Mouse (Mus musculus) forebrain, embryonic 11.5 days (tissue): Measurements from ENCODE around the gene Nub1. TPM values are rescaled to one million over a fixed set of nuclear protein-coding genes. Genes with fewer than 3 reads are reported as not detected.
"Not testable (repeated sequence)": the region's sequence is repeated elsewhere in the genome, so short reads cannot be mapped to it uniquely, and the experiment has no call there.

Source experiments
- ATAC-seq: fragments of 200-750 bp; cut with Nextera tagmentation; replicated peaks from 2 replicates; pipeline ENCODE4 v1.8.0; 2017; ENCODE audit warnings: moderate TSS enrichment; ENCODE audit not compliant: low FRiP score
- DNase-seq: peaks from one replicate; pipeline ENCODE4 v3.0.0-alpha.2; 2017; ENCODE audit warnings: low spot score
- H3K27ac ChIP-seq: fragments of 300-500 bp; sonication (generic); 2 replicates; pipeline ENCODE4 v1.5.1; 2014; ENCODE audit warnings: low read depth, low read length
- H3K27me3 ChIP-seq: fragments of 300-500 bp; sonication (generic); 2 replicates; pipeline ENCODE4 v1.6.1; 2014; ENCODE audit warnings: mild to moderate bottlenecking, low read length, mixed read lengths; ENCODE audit not compliant: control insufficient read depth, insufficient read depth
- H3K36me3 ChIP-seq: fragments of 300-500 bp; sonication (generic); 2 replicates; pipeline ENCODE4 v1.6.1; 2014; ENCODE audit warnings: mild to moderate bottlenecking, low read length, moderate library complexity, mixed read lengths; ENCODE audit not compliant: control insufficient read depth, insufficient read depth
- H3K4me1 ChIP-seq: fragments of 300-500 bp; sonication (generic); replicated peaks from 2 replicates; pipeline ENCODE4 v1.6.1; 2014; ENCODE audit warnings: low read length, mixed read lengths; ENCODE audit not compliant: control insufficient read depth, insufficient read depth
- H3K4me2 ChIP-seq: fragments of 300-500 bp; sonication (generic); 2 replicates; pipeline ENCODE4 v1.6.1; 2014; ENCODE audit warnings: low read depth, mild to moderate bottlenecking, low read length, moderate library complexity, mixed read lengths; ENCODE audit not compliant: severe bottlenecking
- H3K4me3 ChIP-seq: fragments of 300-500 bp; sonication (generic); 2 replicates; pipeline ENCODE4 v1.5.1; 2014; ENCODE audit warnings: low read depth, low read length
- H3K9ac ChIP-seq: fragments of 300-500 bp; sonication (generic); 2 replicates; pipeline ENCODE4 v1.6.1; 2014; ENCODE audit warnings: low read length
- H3K9me3 ChIP-seq: fragments of 300-500 bp; sonication (generic); 2 replicates; pipeline ENCODE4 v1.6.1; 2016; ENCODE audit warnings: low read length, mixed read lengths; ENCODE audit not compliant: control insufficient read depth
- WGBS: fragments of 180-500 bp; shearing (Covaris S2); extraction: QIAGEN DNeasy Blood & Tissue Kit; methylation state at CpG from one replicate; pipeline ENCODE4 v1.1.7; 2014; 5-methylcytosine and 5-hydroxymethylcytosine counted together
- polyA plus RNA-seq: library from polyadenylated mRNA; unstranded; fragments of >200 nt; fragmentation: Nextera tagmentation; extraction: Ambion mirVana; gene quantifications from 2 replicates; pipeline ENCODE4 v1.2.1, GENCODE M21; 2014

Gene Nub1
- polyA plus RNA-seq, 1 experiment from 2014 or later, result 33.9 TPM

DNA sequence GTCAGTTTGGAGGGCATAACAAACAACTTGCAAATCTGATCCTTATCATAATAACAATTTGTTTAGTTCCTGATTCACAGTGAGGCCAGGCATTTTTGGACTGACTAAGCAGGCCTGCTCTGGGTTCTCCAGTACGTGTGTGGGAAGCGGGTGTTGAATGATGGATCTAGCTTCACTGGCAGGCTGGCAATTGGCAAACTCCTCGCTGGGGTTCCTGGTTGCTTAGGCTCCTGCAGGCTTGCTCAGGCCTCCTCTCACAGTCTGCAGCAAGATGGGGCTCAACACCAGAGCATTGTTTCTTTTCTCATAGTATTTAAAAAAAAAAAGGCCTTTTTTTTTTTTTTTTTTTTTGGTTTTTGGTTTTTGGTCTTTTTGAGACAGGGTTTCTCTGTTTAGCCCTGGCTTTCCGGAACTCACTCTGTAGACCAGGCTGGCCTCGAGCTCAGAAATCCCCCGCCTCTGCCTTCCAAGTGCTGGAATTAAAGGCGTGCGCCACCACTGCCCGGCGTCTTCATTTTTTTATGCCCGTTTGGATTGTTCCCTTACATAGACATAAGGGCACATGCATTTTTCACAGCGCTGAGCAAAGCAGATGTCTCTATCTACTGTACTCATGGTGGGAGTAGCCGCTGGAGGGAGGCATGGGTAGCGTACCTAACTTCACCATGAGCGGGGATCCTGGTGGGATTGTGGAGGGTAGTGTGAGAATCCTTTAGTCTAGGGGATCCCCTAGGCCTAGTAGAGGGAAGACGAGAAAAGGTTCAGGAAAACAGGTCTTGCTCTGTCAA, 560 bp upstream of the Nub1 start:
- WGBS, result 30% methylated on average over 16 of the region's 16 CpGs
- H3K4me2 ChIP-seq, result peak overlapping the region; percentile 62
- no peaks in the 10 kb centered on the region for H3K4me1 ChIP-seq
- H3K27ac ChIP-seq, result peak overlapping the region; percentile 90
- H3K27me3 ChIP-seq, result no peaks in the 10 kb centered on the region
- no peak; the same call in 1 of the 2 replicates for ATAC-seq
- H3K4me3 ChIP-seq, result peak overlapping the region; percentile 90
- H3K9me3 ChIP-seq, result no peaks in the 10 kb centered on the region
- H3K36me3 ChIP-seq, result no peaks in the 10 kb centered on the region
- peak; percentile 71 for DNase-seq
- peak overlapping the region; percentile 67 for H3K9ac ChIP-seq

DNA sequence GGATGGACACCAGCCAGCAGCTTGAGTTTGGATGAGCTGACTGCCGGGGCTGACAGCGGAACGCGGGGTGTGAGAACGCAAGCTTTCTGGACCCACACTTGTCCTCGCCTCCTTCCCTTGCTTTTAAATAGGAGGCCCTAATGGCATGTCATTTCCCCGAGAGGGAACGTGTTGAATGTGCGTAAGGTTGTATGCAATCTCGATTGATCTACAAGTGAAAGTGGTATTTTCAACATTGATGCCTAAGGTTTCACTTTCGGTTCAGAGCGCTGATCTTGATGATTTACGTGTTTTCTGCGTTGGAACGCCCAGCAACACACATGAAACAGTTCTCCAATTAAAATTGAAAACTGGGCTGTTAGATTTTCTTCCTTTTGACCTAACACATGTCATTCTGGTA, 844 bp downstream of the Nub1 start:
- Histone ChIP-seq H3K4me1 (no peaks in the 10 kb centered on the region), H3K27ac (peak overlapping the region; percentile 90; the same call in 1 of the 2 replicates), H3K9ac (peak overlapping the region; percentile 70), H3K9me3 (no peaks in the 10 kb centered on the region), H3K27me3 (no peaks in the 10 kb centered on the region), H3K4me2 (peak overlapping the region; percentile 63), H3K36me3 (no peaks in the 10 kb centered on the region; the same call in 1 of the 2 replicates), H3K4me3 (peak overlapping the region; percentile 90)
- no peak for ATAC-seq
- DNase-seq, result no peak
- WGBS, result 2% methylated on average over 15 of the region's 15 CpGs

DNA sequence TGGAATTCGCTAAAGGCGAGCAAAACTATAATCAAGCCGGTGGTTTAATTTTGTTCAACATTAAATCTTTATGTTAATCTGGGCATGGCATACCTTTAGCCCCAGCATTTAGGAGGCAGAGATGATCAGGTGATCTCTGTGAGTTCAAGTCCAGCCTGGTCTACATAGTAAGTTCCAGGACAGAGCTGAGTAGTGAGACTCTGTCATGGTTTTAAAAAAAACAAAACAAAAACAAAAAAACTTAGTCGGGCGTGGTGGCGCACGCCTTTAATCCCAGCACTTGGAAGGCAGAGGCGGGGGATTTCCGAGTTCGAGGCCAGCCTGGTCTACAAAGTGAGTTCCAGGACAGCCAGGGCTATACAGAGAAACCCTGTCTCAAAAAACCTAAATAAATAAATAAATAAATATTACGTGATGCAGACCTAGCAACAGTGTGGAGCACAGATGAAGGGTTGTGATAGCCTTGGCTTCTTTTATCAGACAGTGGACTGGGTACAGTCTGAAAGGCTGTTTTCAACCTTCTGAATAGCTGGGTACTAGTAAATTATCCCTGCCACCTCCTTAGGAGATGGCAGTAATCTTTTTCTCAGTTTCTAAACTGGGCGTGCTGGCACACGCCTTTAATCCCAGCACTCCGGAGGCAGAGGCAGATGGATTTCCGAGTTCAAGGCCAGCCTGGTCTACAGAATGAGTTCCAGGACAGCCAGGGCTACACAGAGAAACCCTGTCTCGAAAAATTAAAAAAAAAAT, 1.5 kb downstream of the Nub1 start:
- peak overlapping the region; percentile 90 for H3K4me3 ChIP-seq
- H3K36me3 ChIP-seq, H3K27ac ChIP-seq, H3K27me3 ChIP-seq, ATAC-seq, H3K4me1 ChIP-seq, H3K9ac ChIP-seq, DNase-seq, H3K9me3 ChIP-seq: not testable (repeated sequence)
- H3K4me2 ChIP-seq, result peak overlapping the region; percentile 63
- WGBS, result 81% methylated on average over 16 of the region's 16 CpGs

DNA sequence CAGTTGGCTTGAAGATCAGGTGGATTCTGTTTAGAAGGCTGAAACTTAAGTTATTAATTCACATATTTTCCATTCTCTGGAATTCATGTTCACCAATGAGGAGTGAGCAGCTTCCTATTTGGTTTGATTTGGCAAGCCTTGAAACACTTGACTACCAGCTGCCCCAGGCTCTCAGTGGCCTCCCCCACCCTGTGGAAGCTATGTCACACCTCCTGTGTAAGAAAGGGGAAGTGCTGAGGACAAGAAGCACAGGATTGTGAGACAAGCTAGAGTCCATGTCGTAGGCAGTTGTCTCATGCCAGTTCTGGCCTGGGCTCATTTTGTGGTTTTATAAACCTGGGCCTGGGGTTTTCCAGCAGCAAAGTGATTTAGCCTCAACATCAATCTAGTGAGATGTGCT, 2.4 kb downstream of the Nub1 start:
- no peaks in the 10 kb centered on the region for H3K27me3 ChIP-seq

DNA sequence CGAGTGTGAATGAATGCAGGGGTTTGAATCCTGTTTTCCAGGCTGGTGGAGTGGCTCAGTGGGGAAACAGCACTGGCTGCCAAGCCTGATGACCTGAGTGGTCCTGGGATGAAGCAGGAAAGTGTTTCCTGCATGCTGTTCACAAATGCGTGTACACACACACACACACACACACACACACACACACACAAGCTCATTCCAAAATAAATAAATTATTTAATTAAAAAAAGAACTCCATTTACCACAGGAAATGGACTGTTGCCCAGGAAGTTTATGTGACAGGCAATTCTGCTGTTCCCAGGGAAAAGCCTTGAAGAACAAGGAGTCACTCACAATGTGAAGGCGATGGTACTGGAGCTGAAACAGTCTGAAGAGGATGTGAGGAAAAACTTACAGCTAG, 11.4 kb downstream of the Nub1 start:
- no peaks in the 10 kb centered on the region; the same call in none of the 2 replicates for H3K36me3 ChIP-seq
- H3K27ac ChIP-seq, result no peak overlapping the region
- H3K4me2 ChIP-seq, result no peak overlapping the region
- no peak for DNase-seq
- no peaks in the 10 kb centered on the region for H3K9me3 ChIP-seq
- no peak overlapping the region for H3K4me3 ChIP-seq
- no peak for ATAC-seq
- H3K9ac ChIP-seq, result no peak overlapping the region
- no peaks in the 10 kb centered on the region for H3K4me1 ChIP-seq
- 79% methylated on average over 3 of the region's 3 CpGs for WGBS
- no peaks in the 10 kb centered on the region for H3K27me3 ChIP-seq

More for the DNA sequence above, 2.4 kb downstream of the Nub1 start:
- H3K4me3 ChIP-seq, result no peak overlapping the region
- no peak for ATAC-seq
- no peaks in the 10 kb centered on the region; the same call in 1 of the 2 replicates for H3K36me3 ChIP-seq
- DNase-seq, result no peak
- no peak overlapping the region for H3K4me2 ChIP-seq
- no peaks in the 10 kb centered on the region for H3K9me3 ChIP-seq
- H3K4me1 ChIP-seq, result no peaks in the 10 kb centered on the region
- no peak overlapping the region for H3K9ac ChIP-seq
- no peak overlapping the region for H3K27ac ChIP-seq
- 87% methylated on average over 1 of the region's 1 CpGs for WGBS

DNA sequence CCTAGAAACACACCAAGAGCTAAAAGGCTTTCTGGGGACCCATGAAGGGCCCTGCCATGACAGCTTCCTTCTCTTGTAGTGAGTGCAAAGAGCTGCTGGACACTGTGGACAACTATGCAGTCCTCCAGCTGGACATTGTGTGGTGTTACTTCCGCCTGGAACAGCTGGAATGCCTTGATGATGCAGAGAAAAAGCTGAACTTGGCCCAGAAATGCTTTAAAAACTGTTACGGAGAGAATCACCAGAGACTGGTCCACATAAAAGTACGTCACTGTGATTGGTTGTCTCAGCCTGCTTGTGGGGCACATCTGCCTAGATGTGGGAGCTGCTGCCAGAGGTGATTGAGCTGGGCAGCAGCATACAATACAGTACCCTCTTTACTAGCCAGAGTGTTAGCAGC, 15.9 kb downstream of the Nub1 start:
- no peak for ATAC-seq
- WGBS, result 93% methylated on average over 3 of the region's 3 CpGs
- DNase-seq, result no peak
- Histone ChIP-seq H3K9ac (no peak overlapping the region), H3K4me3 (no peak overlapping the region), H3K36me3 (peaks cover 3% of the 10 kb centered on the region; the same call in 1 of the 2 replicates), H3K9me3 (no peaks in the 10 kb centered on the region), H3K4me2 (no peak overlapping the region), H3K27me3 (no peaks in the 10 kb centered on the region), H3K27ac (no peak overlapping the region), H3K4me1 (no peaks in the 10 kb centered on the region)

DNA sequence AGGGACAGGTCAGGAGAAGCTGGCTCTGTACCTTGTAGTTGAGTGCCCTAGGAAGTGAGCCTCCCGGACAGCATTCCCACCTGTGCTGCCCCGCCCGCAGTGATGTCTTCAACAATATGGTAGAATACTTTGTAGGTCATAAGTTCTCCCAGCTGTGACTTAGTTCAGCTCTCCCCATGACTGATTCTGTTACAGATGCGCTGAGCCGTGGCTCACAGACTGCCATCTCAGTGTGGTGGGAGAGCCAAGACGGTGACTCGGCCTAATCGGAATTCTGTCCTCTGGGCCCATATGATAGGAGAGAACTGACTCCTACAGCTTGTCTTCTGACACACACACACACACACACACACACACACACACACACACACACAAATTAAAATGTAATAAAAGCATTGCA, 19.3 kb downstream of the Nub1 start:
- Histone ChIP-seq H3K9me3 (no peaks in the 10 kb centered on the region), H3K27ac (no peak overlapping the region), H3K4me1 (no peaks in the 10 kb centered on the region), H3K27me3 (no peaks in the 10 kb centered on the region), H3K9ac (no peak overlapping the region), H3K4me3 (no peak overlapping the region), H3K36me3 (peaks cover 13% of the 10 kb centered on the region; the same call in 1 of the 2 replicates), H3K4me2 (no peak overlapping the region)
- 96% methylated on average over 8 of the region's 8 CpGs for WGBS
- ATAC-seq, result no peak
- DNase-seq, result no peak

DNA sequence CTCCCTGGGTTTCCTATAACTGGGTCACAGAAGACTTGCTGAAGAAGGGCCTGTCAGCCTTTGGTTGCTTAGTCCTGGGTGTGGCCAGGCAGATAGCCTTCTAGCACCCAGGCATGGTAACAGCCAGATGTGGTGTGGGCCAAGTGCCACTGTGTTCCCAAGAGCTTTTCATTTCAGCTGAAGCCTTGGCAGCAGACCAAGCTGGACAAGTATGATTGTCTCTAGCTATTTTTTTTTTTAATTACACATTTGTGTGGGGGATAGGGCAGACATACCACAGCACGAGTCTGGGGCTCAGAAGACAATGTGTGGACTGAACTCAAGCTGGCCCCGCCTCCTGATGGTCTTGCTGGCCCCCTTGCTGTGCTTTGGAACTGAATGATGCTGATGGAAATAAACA, 24.6 kb downstream of the Nub1 start:
- no peaks in the 10 kb centered on the region for H3K9me3 ChIP-seq
- no peak overlapping the region for H3K4me3 ChIP-seq
- H3K4me2 ChIP-seq, result no peak overlapping the region
- peaks cover 13% of the 10 kb centered on the region; the same call in 1 of the 2 replicates for H3K36me3 ChIP-seq
- no peak for DNase-seq
- H3K27ac ChIP-seq, result no peak overlapping the region
- no peak overlapping the region for H3K9ac ChIP-seq
- H3K4me1 ChIP-seq, result no peaks in the 10 kb centered on the region
- H3K27me3 ChIP-seq, result no peaks in the 10 kb centered on the region
- ATAC-seq, result no peak
- WGBS, result 64% methylated on average over 2 of the region's 2 CpGs
